Mouse (Mus musculus): ENCODE measurements around the gene Plxna1.

Plxna1 gene

GRCm38 (mm10) chr6:89361418-89362280, 771 bp downstream of the Plxna1 start:
- DNase-seq (ENCODE audit: low read depth, low spot score), result no peak

- no peak for DNase-seq (ENCODE audit: low read depth, low spot score)
These were observed 1.6 kb downstream of the Plxna1 start for GRCm38 (mm10) chr6:89360709-89361417.

GRCm38 (mm10) chr6:89359771-89360708, 2.4 kb downstream of the Plxna1 start:
- no peak for DNase-seq (ENCODE audit: low read depth, low spot score)

GRCm38 (mm10) chr6:89359192-89359591, 3.2 kb downstream of the Plxna1 start:
- no peak for DNase-seq (ENCODE audit: low read depth, low spot score)

- DNase-seq (ENCODE audit: low read depth, low spot score), result no peak
These were observed 6.8 kb downstream of the Plxna1 start for GRCm38 (mm10) chr6:89355661-89356060.

- no peak for DNase-seq (ENCODE audit: low read depth, low spot score)
These were observed 7.7 kb downstream of the Plxna1 start for GRCm38 (mm10) chr6:89354726-89355125.

- no peak for DNase-seq (ENCODE audit: low read depth, low spot score)
These were observed 8.3 kb downstream of the Plxna1 start for GRCm38 (mm10) chr6:89354076-89354475.

- no peak for DNase-seq (ENCODE audit: low read depth, low spot score)
These were observed 9.3 kb downstream of the Plxna1 start for GRCm38 (mm10) chr6:89353101-89353500.

- DNase-seq (ENCODE audit: low read depth, low spot score), result no peak
These were observed 10.8 kb downstream of the Plxna1 start for GRCm38 (mm10) chr6:89351441-89352137.

- DNase-seq (ENCODE audit: low read depth, low spot score), result no peak
These were observed 11.9 kb downstream of the Plxna1 start for GRCm38 (mm10) chr6:89350520-89350919.

- no peak for DNase-seq (ENCODE audit: low read depth, low spot score)
These were observed 12.3 kb downstream of the Plxna1 start for GRCm38 (mm10) chr6:89350037-89350515.

- no peak for DNase-seq (ENCODE audit: low read depth, low spot score)
These were observed 14.1 kb downstream of the Plxna1 start for GRCm38 (mm10) chr6:89348363-89348762.

GRCm38 (mm10) chr6:89347792-89348191, 14.6 kb downstream of the Plxna1 start:
- no peak for DNase-seq (ENCODE audit: low read depth, low spot score)

- DNase-seq (ENCODE audit: low read depth, low spot score), result no peak
These were observed 16.6 kb downstream of the Plxna1 start for GRCm38 (mm10) chr6:89345855-89346254.

GRCm38 (mm10) chr6:89345486-89345785, 17.0 kb downstream of the Plxna1 start:
- no peak for DNase-seq (ENCODE audit: low read depth, low spot score)

- DNase-seq (ENCODE audit: low read depth, low spot score), result no peak
These were observed 17.6 kb downstream of the Plxna1 start for GRCm38 (mm10) chr6:89344613-89345485.

- no peak for DNase-seq (ENCODE audit: low read depth, low spot score)
These were observed 20.4 kb downstream of the Plxna1 start for GRCm38 (mm10) chr6:89341981-89342380.

GRCm38 (mm10) chr6:89339447-89339846, 23.0 kb downstream of the Plxna1 start:
- no peak for DNase-seq (ENCODE audit: low read depth, low spot score)

- DNase-seq (ENCODE audit: low read depth, low spot score), result no peak
These were observed 23.7 kb downstream of the Plxna1 start for GRCm38 (mm10) chr6:89338733-89339132.

- DNase-seq (ENCODE audit: low read depth, low spot score), result no peak
These were observed 24.8 kb downstream of the Plxna1 start for GRCm38 (mm10) chr6:89337574-89337973.

Data from c-Kit-negative CD71-positive TER-119-positive erythroid progenitor cells, embryonic 14.5 days (primary cell).